Mouse (Mus musculus): ENCODE results near the gene Secisbp2.

Gene Secisbp2

GRCm38 (mm10) chr13:51685290-51685966 lies 33.9 kb downstream of the Secisbp2 start:
- DNase-seq (ENCODE audit: low read depth, low spot score): no peak

DNA sequence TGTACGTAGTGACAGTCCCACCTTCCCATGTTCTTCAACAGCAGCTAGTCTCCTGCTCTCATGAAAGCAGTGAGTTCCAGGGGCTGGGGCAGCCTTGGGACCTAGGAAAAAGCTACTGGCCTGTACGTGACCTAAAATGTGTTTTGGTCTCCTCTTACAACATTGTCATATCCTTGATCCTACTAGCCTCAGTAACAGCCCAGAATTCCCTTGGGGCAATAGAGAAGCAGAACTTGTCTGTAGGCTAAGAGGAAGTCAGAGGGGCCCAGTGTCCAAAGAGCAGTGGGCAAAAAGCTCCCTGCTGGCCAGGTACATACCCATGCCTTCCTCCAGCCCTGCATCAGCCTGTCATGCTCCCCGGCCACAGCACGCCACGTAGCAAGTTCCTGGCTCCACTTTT lies 35.5 kb downstream of the Secisbp2 start:
- DNase-seq (ENCODE audit: low read depth, low spot score): no peak

- DNase-seq (ENCODE audit: low read depth, low spot score): no peak
Measured at GRCm38 (mm10) chr13:51688688-51689087, 37.2 kb downstream of the Secisbp2 start.

- DNase-seq (ENCODE audit: low read depth, low spot score): no peak
Measured at GRCm38 (mm10) chr13:51696481-51696880, 45.0 kb downstream of the Secisbp2 start.

DNA sequence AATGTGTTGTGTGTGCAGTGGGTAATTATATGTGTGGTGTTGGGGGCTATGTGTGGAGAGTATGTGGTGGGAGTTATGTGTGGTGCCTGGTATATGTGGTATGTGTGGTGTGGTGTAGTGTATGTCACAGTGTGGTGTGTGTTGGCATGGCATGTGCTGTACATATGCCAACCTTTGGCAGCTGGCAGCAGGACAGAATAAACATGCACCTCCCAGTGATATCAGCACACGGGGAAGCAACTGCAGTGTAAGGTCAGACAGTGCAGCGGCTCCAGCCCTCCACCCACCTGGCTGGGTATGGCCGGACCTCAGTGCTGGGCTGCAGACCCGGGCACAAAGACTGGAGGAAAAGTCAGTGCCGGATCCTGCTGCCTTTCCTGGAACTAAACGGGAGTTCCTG lies 46.0 kb downstream of the Secisbp2 start:
- DNase-seq (ENCODE audit: low read depth, low spot score): no peak

GRCm38 (mm10) chr13:51697897-51698296 lies 46.4 kb downstream of the Secisbp2 start:
- no peak for DNase-seq (ENCODE audit: low read depth, low spot score)

DNA sequence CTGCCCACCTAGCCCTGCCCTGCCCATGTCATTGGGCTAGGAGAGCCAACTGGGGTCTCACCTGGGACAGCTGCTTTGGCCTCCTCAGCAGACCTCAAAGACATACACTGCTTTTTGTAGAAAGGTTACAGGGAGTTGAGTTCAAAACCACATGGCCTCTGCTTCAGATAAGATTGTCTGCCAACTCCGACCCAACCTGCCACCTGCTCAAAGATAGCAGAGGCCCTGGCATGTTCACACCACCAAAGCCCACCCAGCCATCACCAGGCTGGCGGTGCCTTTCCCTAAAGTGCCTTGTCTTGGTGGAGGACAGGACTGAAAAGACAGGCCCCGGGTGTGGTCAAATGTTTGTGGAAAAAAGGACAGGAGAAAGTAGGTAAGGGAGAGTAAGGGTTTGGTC lies 46.8 kb downstream of the Secisbp2 start:
- no peak for DNase-seq (ENCODE audit: low read depth, low spot score)

DNA sequence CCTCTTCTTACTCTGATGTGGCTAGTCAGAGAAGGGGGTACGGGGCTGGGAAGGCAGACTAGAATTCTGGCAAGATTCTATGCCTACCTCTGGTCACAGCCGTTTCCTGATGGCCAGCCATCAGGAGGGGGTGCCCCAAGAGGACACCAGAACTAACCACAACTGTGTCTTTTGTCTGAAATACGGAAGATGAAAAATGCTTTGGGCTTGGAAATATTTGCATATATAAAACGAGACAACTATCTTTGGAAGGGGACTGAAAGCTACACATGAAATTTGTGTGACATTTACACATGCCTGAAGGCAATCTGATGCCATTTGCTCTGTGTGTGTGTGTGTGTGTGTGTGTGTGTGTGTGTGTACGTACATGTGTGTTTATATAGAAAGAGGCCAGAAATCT lies 52.4 kb downstream of the Secisbp2 start:
- no peak for DNase-seq (ENCODE audit: low read depth, low spot score)

DNA sequence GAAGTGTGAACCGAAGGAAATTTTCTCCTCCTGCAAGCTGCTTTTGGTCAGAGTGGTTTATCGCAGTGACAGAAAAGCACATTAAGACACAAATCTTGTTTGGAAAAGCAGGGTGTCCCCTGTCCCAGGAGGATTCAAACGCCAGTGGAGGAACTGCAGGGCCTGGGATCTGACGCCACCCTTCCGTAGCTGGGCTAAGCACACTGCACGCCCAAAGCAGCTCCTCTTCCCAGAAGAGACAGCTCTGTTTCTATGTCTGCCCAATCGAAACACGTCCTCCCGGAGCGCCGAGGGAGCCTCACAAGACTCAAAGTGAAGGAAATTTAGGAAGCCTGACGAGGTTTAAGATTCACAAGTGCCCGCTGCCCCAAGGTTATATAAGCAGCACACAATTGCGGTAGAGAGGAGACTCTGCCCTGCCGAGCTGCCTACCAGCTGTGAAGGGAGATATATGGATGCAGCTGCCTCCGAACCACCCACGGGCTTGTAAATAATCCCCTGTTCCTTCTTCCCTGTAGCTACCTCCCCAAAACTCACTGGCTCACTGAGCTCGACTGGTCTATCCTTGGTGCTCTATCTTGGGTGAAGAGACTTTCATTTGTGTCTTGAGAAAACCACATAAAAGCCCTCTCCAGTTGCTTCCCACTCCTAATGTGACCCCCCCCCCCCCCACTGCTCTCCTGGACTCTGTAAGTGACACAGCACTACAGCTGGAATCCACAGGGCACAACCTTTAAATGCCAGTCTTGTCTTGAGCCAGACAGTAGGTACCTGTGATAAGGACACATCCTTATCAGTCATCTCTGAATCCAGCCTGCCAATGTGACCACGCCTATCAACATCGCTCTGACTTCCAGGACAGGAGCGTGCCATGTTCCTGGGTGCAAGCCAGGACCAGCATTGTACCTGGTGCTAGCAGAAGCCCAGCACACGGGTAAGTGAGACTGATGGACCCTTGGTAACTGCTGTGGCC lies 54.7 kb downstream of the Secisbp2 start:
- DNase-seq (ENCODE audit: low read depth, low spot score): no peak

DNA sequence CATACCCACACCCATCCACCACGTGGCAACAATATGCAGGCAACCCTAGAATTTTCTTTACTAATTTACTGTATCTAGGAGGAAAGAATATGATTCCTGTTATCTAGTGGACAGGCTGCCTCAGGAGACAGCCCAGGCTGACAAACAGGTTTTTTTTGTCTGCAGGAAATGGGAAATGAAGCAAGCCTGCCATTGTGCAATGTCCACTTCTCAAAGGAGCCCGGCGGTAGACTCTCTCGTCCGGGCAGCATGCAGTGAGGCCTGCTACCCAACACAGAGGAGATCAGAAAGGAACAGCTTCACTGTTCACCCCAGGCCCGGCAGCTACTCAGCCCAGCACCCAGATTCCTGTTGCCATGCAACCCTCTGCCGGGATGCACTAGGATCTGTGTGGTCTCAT lies 59.2 kb downstream of the Secisbp2 start:
- DNase-seq (ENCODE audit: low read depth, low spot score): no peak

GRCm38 (mm10) chr13:51712022-51712421 lies 60.5 kb downstream of the Secisbp2 start:
- DNase-seq (ENCODE audit: low read depth, low spot score): no peak

DNA sequence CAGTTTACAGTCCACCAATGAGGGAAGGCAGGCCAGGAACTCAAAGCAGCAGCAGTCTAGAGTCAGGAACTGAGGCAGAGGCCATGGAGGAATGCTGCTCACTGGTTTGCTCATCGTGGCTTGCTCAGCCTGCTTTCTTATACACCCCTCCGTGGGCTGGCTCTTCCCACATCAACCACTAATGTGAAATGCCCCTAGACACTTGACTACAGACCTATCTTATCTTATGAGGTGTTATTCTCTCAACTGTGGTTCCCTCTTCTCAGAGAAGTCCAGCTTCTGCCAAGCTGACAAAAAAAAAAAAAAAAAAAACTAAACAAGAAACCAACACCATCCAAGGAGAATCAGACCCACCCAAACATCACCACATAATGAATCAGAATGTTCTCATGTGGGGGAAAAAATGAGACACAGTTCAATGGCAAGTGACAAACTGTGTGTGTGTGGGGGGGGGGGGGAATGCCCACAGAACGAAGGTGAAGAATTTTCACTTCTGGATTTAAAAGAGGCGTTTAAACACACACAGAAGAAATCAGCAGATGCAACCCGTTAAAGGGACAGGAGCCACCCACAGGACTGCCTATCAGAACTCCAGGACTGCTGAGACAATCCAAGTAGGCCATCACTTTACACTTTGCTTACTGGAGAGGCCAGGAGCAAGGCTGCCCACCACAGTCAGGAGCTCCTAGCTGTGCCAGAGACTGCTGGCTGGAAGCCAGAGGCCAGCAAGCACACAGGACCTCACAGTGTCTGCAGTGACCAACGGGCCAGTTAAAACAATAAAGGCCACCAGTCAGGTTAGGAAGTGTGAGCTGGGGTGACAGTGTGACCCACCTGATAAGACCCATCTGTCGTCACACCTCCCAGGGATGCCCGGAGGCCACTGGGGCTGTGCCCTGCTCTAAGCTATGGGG lies 65.1 kb downstream of the Secisbp2 start:
- no peak for DNase-seq (ENCODE audit: low read depth, low spot score)

GRCm38 (mm10) chr13:51719256-51719655 lies 67.8 kb downstream of the Secisbp2 start:
- DNase-seq (ENCODE audit: low read depth, low spot score): no peak

- no peak for DNase-seq (ENCODE audit: low read depth, low spot score)
Measured at GRCm38 (mm10) chr13:51720556-51720955, 69.1 kb downstream of the Secisbp2 start.

- no peak for DNase-seq (ENCODE audit: low read depth, low spot score)
Measured at GRCm38 (mm10) chr13:51723114-51723513, 71.6 kb downstream of the Secisbp2 start.

- DNase-seq (ENCODE audit: low read depth, low spot score): no peak
Measured at GRCm38 (mm10) chr13:51724566-51724965, 73.1 kb downstream of the Secisbp2 start.

DNA sequence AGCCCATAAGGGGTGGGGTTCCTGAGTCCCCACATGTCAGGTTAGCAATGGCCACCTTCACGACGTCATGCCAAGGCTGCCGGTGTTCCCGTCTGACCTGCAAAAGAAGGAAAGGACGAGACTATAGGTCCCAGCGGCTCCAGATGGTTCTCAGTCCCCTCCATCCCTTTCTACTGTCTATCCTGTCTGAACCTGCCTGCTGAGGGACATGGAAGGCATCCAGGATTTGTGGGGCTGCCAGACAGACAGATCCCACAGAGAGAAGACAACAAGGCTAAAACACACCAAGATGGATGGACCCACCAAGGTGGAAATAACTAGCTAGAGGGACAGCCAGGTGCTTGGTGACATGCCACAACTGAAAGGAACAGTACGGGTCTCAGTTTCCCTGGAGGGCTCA lies 73.9 kb downstream of the Secisbp2 start:
- no peak for DNase-seq (ENCODE audit: low read depth, low spot score)

GRCm38 (mm10) chr13:51725926-51726574 lies 74.6 kb downstream of the Secisbp2 start:
- DNase-seq (ENCODE audit: low read depth, low spot score): no peak

GRCm38 (mm10) chr13:51727364-51727763 lies 75.9 kb downstream of the Secisbp2 start:
- no peak for DNase-seq (ENCODE audit: low read depth, low spot score)

DNA sequence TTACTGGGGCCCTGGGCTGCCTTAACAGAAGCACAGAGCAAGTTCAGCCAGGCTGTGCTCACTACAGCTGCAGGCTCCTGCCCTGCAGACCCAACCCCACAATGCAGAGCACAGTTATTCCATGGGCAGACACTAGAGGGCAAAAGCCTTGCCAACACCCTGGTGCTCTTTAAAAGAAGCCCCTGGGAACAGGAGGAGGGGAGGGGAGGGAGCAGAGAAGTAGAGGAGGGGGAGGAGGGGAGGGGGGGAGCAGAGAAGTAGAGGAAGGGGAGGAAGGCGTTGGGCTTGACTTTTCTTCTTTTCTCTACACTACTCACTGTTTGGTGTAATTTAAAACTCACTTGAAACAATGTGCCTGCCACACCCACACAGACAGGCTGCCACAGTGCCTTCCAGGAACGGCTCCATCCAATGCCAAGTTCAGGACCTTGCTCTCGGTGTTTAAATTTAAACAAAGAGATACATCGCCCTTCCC lies 78.4 kb downstream of the Secisbp2 start:
- no peak for DNase-seq (ENCODE audit: low read depth, low spot score)

DNA sequence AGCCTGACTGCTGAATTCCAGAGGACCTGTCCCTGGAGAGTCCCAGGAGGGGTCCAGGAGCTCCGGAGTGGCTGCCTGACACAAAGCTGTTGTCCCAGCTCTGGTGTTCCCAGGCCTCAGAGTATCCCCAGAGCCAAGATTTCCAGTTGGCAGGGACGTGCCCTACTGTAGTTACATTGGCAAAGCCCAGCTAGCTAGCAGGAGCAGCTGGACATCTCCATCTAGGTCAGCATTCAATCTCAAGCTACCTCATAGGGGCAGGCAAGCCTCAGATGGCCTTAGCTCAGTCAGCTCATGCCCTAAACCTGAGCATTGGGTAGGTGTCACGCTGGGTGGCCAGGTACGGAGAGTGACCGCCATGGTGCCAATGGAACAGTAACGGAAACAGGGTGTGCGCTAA lies 80.0 kb downstream of the Secisbp2 start:
- no peak for DNase-seq (ENCODE audit: low read depth, low spot score)
